Mouse (Mus musculus): ENCODE data around the gene Inhbe. TPM values are rescaled to one million over a fixed set of nuclear protein-coding genes. Genes with fewer than 3 reads are reported as not detected.
"Not testable (repeated sequence)": the region's sequence is repeated elsewhere in the genome, so short reads cannot be mapped to it uniquely, and the experiment has no call there.

The Inhbe gene
- polyA plus RNA-seq, 1 experiment from 2014 or later = 0.71 TPM

DNA sequence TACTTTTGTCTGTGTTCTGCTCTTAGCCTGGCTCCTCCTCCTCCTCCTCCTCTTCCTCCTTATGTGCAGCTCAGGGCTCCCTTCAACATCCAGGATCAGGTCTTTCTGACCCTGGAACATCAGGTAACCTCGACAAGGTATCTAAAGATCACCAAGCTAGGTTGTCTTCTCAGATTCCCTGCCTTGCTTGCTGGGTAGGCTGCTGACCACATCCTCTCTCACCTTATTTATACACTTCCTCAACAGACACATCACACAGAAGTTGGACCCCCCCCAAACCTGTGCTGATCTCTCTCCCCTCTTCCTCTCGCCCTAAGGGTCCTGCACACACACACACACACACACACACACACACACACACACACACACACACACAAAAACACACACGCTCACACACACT lies 32.6 kb downstream of the Inhbe start, which contains the start of gene Arhgap9:
Arhgap9 (plus strand) TSS at position 344 of the 400 bp plus-strand sequence.
- Histone ChIP-seq H3K4me2 (peak within 1 kb of the TSS; percentile 90), H3K9ac (no peak within 1 kb of the TSS), H3K27ac (replicated peaks) (peak within 1 kb of the TSS; percentile 60; the same call in 1 of the 2 replicates), H3K4me1 (replicated peaks) (peaks cover 64% of the 10 kb centered on the region), H3K27me3 (peaks cover 15% of the 10 kb centered on the region), H3K4me3 (replicated peaks) (peak within 1 kb of the TSS; percentile 36; the same call in 1 of the 2 replicates), H3K9me3 (replicated peaks) (no peaks in the 10 kb centered on the region), H3K36me3 (replicated peaks) (no peaks in the 10 kb centered on the region)
- no peak for ATAC-seq (ENCODE audit: insufficient read depth)
- 58% methylated on average over 3 of the region's 3 CpGs for WGBS (ENCODE audit: insufficient replicate concordance)

DNA sequence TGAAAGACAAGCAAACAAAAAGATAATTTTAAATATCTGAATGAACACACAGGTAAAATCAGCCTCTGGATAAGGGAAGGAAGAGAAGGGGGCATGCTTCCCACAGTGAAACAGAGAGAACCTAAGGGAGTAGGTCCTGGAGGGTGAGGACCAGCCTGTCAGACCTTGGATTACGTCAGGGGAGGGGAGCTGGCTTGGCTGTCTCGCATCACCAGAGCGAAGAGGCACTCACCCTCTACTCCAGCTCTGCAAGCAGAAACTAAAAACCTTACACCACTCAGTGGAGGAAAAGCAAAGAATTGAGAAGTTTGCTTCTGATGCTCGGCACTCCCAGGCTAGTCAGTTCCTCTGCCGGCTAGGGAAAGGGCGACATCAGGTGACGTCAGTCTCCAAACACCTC lies 34.2 kb downstream of the Inhbe start:
- H3K4me2 ChIP-seq = no peak overlapping the region
- H3K27ac ChIP-seq (replicated peaks) = no peak overlapping the region
- WGBS (ENCODE audit: insufficient replicate concordance) = 69% methylated on average over 7 of the region's 7 CpGs
- no peaks in the 10 kb centered on the region for H3K36me3 ChIP-seq (replicated peaks)
- H3K9me3 ChIP-seq (replicated peaks) = no peaks in the 10 kb centered on the region
- peaks cover 51% of the 10 kb centered on the region for H3K4me1 ChIP-seq (replicated peaks)
- no peak for ATAC-seq (ENCODE audit: insufficient read depth)
- no peak overlapping the region for H3K4me3 ChIP-seq (replicated peaks)
- no peak overlapping the region for H3K9ac ChIP-seq
- H3K27me3 ChIP-seq = peaks cover 3% of the 10 kb centered on the region; the same call in 1 of the 2 replicates

DNA sequence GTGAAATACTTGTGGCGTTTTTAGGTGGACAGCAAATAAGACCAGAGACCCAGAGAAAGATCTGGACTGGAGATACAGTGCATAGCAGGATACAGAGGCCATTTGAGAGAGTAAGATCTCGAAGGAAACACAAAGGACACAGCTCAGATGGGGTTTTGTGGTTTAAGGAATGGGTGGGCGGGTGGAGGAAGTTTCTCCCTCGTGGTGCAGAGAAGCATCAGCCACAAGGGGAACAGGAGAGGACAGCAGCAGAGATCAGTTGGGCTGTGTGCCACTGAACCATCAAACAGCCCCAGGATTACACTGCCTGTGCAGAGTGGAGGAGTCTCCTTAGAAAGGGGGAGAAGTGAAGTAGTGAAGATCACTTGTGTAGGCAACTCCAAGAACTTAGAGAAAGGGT lies 36.2 kb downstream of the Inhbe start:
- H3K4me1 ChIP-seq (replicated peaks) = peaks cover 43% of the 10 kb centered on the region
- WGBS (ENCODE audit: insufficient replicate concordance) = 18% methylated on average over 4 of the region's 4 CpGs
- no peak overlapping the region for H3K9ac ChIP-seq
- H3K36me3 ChIP-seq (replicated peaks) = no peaks in the 10 kb centered on the region
- peaks cover 3% of the 10 kb centered on the region; the same call in 1 of the 2 replicates for H3K27me3 ChIP-seq
- ATAC-seq (ENCODE audit: insufficient read depth) = no peak
- H3K27ac ChIP-seq (replicated peaks) = peak overlapping the region; percentile 64
- no peak overlapping the region for H3K4me2 ChIP-seq
- no peak overlapping the region for H3K4me3 ChIP-seq (replicated peaks)
- H3K9me3 ChIP-seq (replicated peaks) = no peaks in the 10 kb centered on the region

DNA sequence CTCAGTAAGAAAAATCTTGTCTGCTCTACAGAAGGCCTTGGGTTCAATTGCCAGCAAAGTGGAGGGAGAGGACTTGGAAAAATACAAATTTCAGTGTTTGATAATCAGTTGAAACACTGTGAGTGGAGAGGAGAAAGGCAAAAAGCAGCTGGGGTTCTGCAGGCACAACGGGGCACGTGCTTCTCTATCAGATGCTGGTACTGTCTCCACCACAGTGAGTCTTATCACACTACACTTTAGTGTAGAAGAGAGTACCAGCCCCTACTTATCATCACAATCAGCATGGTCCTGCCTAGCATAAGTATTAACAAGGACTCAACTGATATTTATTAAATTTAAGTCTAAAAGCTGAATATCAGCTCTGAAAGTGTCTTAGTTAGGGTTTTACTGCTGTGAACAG lies 36.9 kb downstream of the Inhbe start:
- no peak overlapping the region for H3K4me3 ChIP-seq (replicated peaks)
- H3K9ac ChIP-seq = no peak overlapping the region
- 0 out of 2 replicates have a peak, but pooled peaks cover 3% of the 10 kb centered on the region for H3K27me3 ChIP-seq
- WGBS (ENCODE audit: insufficient replicate concordance) = 17% methylated on average over 2 of the region's 2 CpGs
- peaks cover 43% of the 10 kb centered on the region for H3K4me1 ChIP-seq (replicated peaks)
- peak; percentile 69 for ATAC-seq (ENCODE audit: insufficient read depth)
- no peaks in the 10 kb centered on the region for H3K9me3 ChIP-seq (replicated peaks)
- no peak overlapping the region for H3K4me2 ChIP-seq
- H3K36me3 ChIP-seq (replicated peaks) = no peaks in the 10 kb centered on the region
- H3K27ac ChIP-seq (replicated peaks) = peak overlapping the region; percentile 64

DNA sequence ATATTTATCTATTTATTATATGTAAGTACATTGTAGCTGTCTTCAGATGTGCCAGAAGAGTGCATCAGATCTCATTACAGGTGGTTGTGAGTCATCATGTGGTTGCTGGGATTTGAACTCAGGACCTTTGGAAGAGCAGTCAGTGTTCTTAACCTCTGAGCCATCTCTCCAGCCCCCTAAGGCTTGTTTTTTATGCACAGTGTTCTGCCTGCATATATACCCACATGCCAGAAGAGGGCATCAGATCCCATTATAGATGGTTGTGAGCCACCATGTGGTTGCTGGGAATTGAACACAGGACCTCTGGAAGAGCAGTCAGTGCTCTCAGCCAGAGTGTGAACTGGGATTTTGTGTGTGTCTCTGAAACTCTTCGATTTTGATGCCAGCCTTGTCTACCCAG lies 39.3 kb downstream of the Inhbe start:
- H3K4me2 ChIP-seq; H3K9me3 ChIP-seq (replicated peaks); H3K4me3 ChIP-seq (replicated peaks); H3K36me3 ChIP-seq (replicated peaks); ATAC-seq (ENCODE audit: insufficient read depth); H3K27ac ChIP-seq (replicated peaks); H3K9ac ChIP-seq; H3K27me3 ChIP-seq: not testable (repeated sequence)
- peaks cover 46% of the 10 kb centered on the region for H3K4me1 ChIP-seq (replicated peaks)
- WGBS (ENCODE audit: insufficient replicate concordance) = 65% methylated on average over 1 of the region's 1 CpGs

DNA sequence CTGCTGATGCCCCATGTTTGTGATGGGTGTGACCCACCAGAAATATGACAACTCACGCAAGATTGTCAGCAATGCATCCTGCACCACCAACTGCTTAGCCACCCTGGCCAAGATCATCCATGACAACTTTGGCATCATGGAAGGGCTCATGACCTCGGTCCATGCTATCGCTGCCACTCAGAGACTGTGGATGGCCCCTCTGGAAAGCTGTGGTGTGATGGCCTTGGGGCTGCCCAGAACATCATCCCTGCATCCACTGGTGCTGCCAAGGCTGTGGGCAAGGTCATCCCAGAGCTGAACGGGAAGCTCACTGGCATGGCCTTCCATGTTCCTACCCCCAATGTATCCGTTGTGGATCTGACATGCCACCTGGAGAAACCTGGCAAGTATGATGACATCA lies 40.7 kb downstream of the Inhbe start:
- not testable (repeated sequence) for H3K27ac ChIP-seq (replicated peaks); H3K9me3 ChIP-seq (replicated peaks); H3K9ac ChIP-seq; H3K27me3 ChIP-seq; H3K4me3 ChIP-seq (replicated peaks); H3K4me2 ChIP-seq; ATAC-seq (ENCODE audit: insufficient read depth)
- 74% methylated on average over 5 of the region's 5 CpGs for WGBS (ENCODE audit: insufficient replicate concordance)
- H3K36me3 ChIP-seq (replicated peaks) = peaks cover 17% of the 10 kb centered on the region
- H3K4me1 ChIP-seq (replicated peaks) = peaks cover 48% of the 10 kb centered on the region

DNA sequence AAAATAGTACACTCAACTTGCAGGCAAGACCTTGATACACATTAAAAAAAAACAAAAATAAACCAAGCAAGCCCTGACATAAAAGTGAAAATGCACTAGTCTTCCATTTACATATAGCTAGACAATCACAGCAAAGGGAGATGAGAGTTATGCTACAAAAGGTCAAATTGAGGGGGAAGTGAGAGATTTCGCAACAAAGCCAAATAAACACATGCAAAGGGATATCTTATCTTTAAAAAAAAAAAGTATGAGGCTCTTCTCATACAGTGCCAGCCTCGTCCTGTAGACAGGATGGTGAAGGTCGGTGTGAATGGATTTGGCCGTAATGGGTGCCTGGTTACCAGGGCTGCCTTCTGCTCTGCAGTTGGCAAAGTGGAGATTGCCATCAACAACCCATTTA lies 41.4 kb downstream of the Inhbe start:
- Histone ChIP-seq H3K9me3 (replicated peaks) (no peaks in the 10 kb centered on the region), H3K36me3 (replicated peaks) (peaks cover 23% of the 10 kb centered on the region), H3K4me1 (replicated peaks) (peaks cover 44% of the 10 kb centered on the region), H3K4me2 (peak overlapping the region; percentile 84), H3K27ac (replicated peaks) (peak overlapping the region; percentile 91), H3K9ac (0 out of 2 replicates have a peak overlapping the region, but pooled peaks have one; percentile 5), H3K4me3 (replicated peaks) (no peak overlapping the region), H3K27me3 (no peaks in the 10 kb centered on the region)
- WGBS (ENCODE audit: insufficient replicate concordance) = 36% methylated on average over 4 of the region's 4 CpGs
- no peak for ATAC-seq (ENCODE audit: insufficient read depth)

DNA sequence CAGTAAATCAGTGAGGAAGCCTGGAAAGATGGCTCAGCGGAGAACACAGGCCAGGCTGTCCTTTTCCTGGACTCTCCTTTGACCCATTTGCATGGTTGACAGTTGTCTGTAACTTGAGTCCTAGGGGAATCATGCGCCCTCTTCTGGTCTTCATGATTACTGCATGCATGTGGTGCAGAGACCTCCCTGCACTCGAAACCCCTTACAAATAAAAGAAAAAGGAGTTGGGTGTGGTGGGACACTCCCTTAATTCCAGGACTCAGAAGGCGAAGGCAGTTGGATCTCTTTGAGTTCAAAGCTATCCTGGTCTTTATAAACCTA lies 41.9 kb downstream of the Inhbe start:
- Histone ChIP-seq H3K4me3 (replicated peaks) (peak overlapping the region; percentile 91), H3K36me3 (replicated peaks) (peaks cover 29% of the 10 kb centered on the region), H3K9me3 (replicated peaks) (no peaks in the 10 kb centered on the region), H3K9ac (peak overlapping the region; percentile 94), H3K4me1 (replicated peaks) (peaks cover 38% of the 10 kb centered on the region), H3K27ac (replicated peaks) (peak overlapping the region; percentile 91), H3K27me3 (no peaks in the 10 kb centered on the region), H3K4me2 (peak overlapping the region; percentile 84)
- WGBS (ENCODE audit: insufficient replicate concordance) = 4% methylated on average over 4 of the region's 4 CpGs
- peak; percentile 40 for ATAC-seq (ENCODE audit: insufficient read depth)

DNA sequence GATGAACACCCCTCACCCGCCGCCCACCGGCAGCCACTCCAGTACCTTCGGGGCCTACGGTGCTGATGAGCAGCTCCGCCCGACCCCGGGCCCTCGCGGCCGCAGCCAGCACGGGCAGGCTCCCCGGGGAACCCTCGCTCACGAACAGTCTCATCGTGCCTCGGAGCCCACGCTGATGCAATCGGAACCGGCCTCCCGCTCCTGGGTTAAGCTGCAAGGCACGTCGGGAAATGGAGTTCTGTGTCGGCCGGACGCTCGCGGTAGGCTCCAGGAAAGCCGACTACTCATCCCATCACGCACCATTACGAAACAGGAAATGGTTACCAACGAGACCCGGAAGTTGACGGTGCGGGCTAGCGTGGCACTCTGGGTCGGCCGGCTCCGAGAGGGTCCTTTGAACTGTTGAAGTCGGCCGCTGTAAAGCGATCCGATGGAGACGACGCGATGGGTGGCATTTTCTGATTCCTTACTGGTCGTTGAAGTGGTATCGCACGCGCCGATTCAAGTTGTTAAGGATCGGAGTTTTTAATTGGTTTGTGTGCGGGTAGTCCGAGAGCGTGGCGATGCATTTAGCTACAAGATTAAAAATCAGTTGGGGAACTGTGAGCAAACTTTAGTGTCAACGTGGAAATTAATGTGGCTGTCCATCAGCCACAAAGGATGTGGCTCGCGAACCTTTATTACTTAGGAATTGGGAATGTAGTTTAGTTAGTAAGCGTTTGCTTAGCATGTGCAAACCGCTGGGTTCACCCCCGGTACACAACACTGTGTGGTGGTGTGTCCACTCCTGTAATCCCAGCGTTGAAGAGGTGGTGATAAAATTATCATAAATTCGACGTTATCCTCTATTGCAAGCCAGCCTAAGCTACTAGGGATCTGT lies 42.5 kb downstream of the Inhbe start, which contains the start of gene Mars:
Mars (minus strand) TSS at position 311 of the 880 bp plus-strand sequence.
- H3K4me2 ChIP-seq = peak within 1 kb of the TSS; percentile 84
- H3K9me3 ChIP-seq (replicated peaks) = no peaks in the 10 kb centered on the region

DNA sequence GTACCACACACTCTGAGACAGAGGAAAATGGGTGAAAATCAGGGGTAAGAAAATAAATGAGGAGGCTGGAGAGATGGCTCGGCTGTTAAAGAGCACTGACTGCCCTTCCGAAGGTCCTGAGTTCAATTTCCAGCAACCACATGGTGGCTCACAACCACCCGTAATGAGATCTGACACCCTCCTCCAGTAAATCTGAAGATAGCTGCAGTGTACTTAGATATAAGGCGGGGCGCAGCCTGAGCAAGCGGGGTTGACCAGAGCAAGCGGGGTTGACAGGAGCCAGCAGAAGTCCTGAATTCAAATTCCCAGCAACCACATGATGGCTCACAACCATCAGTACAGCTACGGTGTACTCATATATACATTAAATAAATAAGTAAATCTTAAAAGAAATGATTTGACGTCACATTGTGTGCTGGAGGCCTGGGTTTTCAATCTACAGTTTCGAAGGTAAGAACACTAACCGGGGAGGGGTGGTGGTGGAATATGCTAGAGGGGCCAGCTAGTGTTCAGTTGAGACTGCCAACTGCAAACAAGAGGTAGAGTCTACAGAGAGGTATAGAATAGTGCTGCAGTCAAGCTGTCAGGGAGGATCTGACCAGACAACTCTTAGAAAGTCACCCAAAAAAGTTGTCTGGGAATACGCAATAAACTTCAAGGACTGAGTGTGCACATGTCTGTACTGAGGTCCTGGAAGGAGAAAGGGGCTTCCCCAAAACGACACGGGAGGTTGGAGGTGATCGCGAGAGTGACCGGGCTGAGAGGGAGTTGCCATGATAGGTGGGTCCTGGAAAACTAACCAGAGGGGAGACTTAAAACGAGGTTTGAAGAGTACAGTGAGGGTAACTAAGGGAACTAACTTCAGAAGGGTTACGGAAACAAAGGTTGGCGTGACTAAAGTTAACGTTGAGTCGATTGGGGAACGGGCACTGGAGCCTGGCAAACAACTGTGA lies 43.4 kb downstream of the Inhbe start:
- Histone ChIP-seq H3K9me3 (replicated peaks) (no peaks in the 10 kb centered on the region), H3K27me3 (no peaks in the 10 kb centered on the region), H3K36me3 (replicated peaks) (peaks cover 44% of the 10 kb centered on the region), H3K4me1 (replicated peaks) (peaks cover 28% of the 10 kb centered on the region), H3K9ac (peak overlapping the region; percentile 94), H3K4me3 (replicated peaks) (peak overlapping the region; percentile 91), H3K4me2 (peak overlapping the region; percentile 84), H3K27ac (replicated peaks) (peak overlapping the region; percentile 91)
- peak; percentile 58 for ATAC-seq (ENCODE audit: insufficient read depth)
- WGBS (ENCODE audit: insufficient replicate concordance) = 18% methylated on average over 23 of the region's 23 CpGs

More for the DNA sequence above, 42.5 kb downstream of the Inhbe start, which contains the start of gene Mars:
- Histone ChIP-seq H3K27ac (replicated peaks) (peak within 1 kb of the TSS; percentile 91), H3K36me3 (replicated peaks) (peaks cover 35% of the 10 kb centered on the region), H3K9ac (peak within 1 kb of the TSS; percentile 94), H3K4me3 (replicated peaks) (peak within 1 kb of the TSS; percentile 91), H3K27me3 (no peaks in the 10 kb centered on the region), H3K4me1 (replicated peaks) (peaks cover 32% of the 10 kb centered on the region)
- ATAC-seq (ENCODE audit: insufficient read depth) = peak; percentile 96
- WGBS (ENCODE audit: insufficient replicate concordance) = under 1% methylated on average over 65 of the region's 65 CpGs

DNA sequence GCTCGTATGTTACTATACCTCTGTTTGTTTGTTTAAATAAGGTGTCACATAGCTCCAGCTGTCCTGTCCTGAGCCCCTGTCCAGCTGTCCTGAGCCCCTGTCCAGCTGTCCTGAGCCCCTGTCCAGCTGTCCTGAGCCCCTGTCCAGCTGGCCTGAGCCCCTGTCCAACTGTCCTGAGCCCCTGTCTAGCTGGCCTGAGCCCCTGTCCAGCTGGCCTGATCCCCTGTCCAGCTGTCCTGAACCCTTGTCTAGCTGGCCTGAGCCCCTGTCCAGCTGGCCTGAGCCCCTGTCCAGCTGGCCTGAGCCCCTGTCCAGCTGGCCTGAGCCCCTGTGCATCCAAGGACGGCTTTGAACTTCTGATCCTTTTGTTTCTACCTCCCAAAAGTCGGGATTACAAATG lies 45.0 kb downstream of the Inhbe start:
- H3K27ac ChIP-seq (replicated peaks); H3K27me3 ChIP-seq; H3K9ac ChIP-seq; H3K4me2 ChIP-seq; H3K9me3 ChIP-seq (replicated peaks); ATAC-seq (ENCODE audit: insufficient read depth); H3K4me3 ChIP-seq (replicated peaks): not testable (repeated sequence)
- Histone ChIP-seq H3K4me1 (replicated peaks) (peaks cover 25% of the 10 kb centered on the region), H3K36me3 (replicated peaks) (peaks cover 60% of the 10 kb centered on the region)
- WGBS (ENCODE audit: insufficient replicate concordance) = 77% methylated on average over 3 of the region's 3 CpGs

Data from liver, embryonic 15.5 days (tissue).